Mouse (Mus musculus) small intestine, adult 2 months (tissue): ENCODE results near the gene Chrd.

Experiments used
- CTCF ChIP-seq: fragments of 200-500 bp; IDR thresholded peaks from 2 replicates; pipeline ENCODE4 v1.5.1; 2012; ENCODE audit warnings: low read depth, mild to moderate bottlenecking, control low read depth, inconsistent platforms, low read length, moderate library complexity, mixed read lengths; ENCODE audit not compliant: insufficient replicate concordance, insufficient read length; ENCODE audit errors: extremely low read depth
- POLR2A ChIP-seq: fragments of 200-500 bp; IDR thresholded peaks from 2 replicates; pipeline ENCODE4 v1.6.1; 2012; ENCODE audit warnings: low read depth, mild to moderate bottlenecking, control low read depth, inconsistent platforms, low read length, moderate library complexity

DNA sequence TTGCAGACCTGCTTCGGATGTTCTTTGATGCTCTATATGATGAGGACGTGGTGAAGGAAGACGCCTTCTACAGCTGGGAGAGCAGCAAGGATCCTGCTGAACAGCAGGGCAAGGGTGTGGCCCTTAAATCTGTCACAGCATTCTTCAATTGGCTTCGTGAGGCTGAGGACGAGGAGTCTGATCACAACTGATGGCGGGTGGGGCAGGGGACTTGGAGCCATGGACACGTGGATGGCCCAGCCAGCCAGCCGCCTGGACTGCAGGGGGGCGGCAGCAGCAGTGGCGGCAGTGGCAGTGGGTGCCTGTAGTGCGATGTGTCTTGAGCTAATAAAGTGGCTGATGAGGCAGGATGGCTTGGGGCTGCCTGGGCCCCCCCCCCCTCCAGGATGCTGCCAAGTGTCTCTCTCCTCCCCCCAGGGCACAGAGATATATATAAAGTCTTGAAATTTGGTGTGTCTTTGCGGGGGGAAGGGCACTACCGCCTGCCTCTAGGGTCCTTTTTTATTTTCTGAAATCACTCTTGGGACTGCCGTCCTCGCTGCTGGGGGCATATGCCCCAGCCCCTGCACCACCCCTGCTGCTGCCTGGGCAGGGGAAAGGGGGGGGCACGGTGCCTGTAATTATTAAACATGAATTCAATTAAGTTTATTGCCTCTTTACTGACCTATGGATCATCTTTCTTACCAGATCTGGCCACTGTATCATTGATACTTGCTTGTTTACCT, 40.5 kb upstream of the Chrd start:
- TF ChIP-seq CTCF (no peak), POLR2A (no peak)
